Mouse (Mus musculus) stomach, embryonic 16.5 days (tissue): ENCODE results near the gene Vmn1r222. TPM values are rescaled to one million over a fixed set of nuclear protein-coding genes. Genes with fewer than 3 reads are reported as not detected.
"Not testable (repeated sequence)": the region's sequence is repeated elsewhere in the genome, so short reads cannot be mapped to it uniquely, and the experiment has no call there.

Source experiments
- ATAC-seq: fragments of 200-750 bp; cut with Nextera tagmentation; 2 replicates; pipeline ENCODE4 v1.8.0; 2017; ENCODE audit warnings: moderate number of reproducible peaks, moderate TSS enrichment; ENCODE audit not compliant: insufficient read depth, low FRiP score
- H3K27ac ChIP-seq: fragments of 300-500 bp; sonication (generic); 2 replicates; pipeline ENCODE4 v1.5.1; 2014; ENCODE audit warnings: low read length
- H3K27me3 ChIP-seq: fragments of 300-500 bp; sonication (generic); 2 replicates; pipeline ENCODE4 v1.6.1; 2014; ENCODE audit warnings: low read length, control low read depth, mixed read lengths; ENCODE audit not compliant: control insufficient read depth, insufficient read depth
- H3K36me3 ChIP-seq: fragments of 300-500 bp; sonication (generic); 2 replicates; pipeline ENCODE4 v1.6.1; 2014; ENCODE audit warnings: low read length; ENCODE audit not compliant: control insufficient read depth, insufficient read depth
- H3K4me1 ChIP-seq: fragments of 300-500 bp; sonication (generic); 2 replicates; pipeline ENCODE4 v1.6.1; 2014; ENCODE audit warnings: low read length, control low read depth, mixed read lengths; ENCODE audit not compliant: control insufficient read depth, insufficient read depth
- H3K4me2 ChIP-seq: fragments of 300-500 bp; sonication (generic); 2 replicates; pipeline ENCODE4 v1.6.1; 2014; ENCODE audit warnings: low read depth, low read length, mixed read lengths
- H3K4me3 ChIP-seq: fragments of 300-500 bp; sonication (generic); replicated peaks from 2 replicates; pipeline ENCODE4 v1.5.1; 2014; ENCODE audit warnings: mild to moderate bottlenecking, low read length
- H3K9ac ChIP-seq: fragments of 300-500 bp; sonication (generic); 2 replicates; pipeline ENCODE4 v1.6.1; 2014; ENCODE audit warnings: low read length
- H3K9me3 ChIP-seq: fragments of 300-500 bp; sonication (generic); replicated peaks from 2 replicates; pipeline ENCODE4 v1.6.1; 2016; ENCODE audit warnings: low read length, control low read depth; ENCODE audit not compliant: control insufficient read depth
- WGBS: fragments of 180-500 bp; shearing (Covaris S2); extraction: QIAGEN DNeasy Blood & Tissue Kit; methylation state at CpG from one replicate; pipeline ENCODE4 v1.1.7; 2014; 5-methylcytosine and 5-hydroxymethylcytosine counted together
- polyA plus RNA-seq: library from polyadenylated mRNA; unstranded; fragments of >200 nt; fragmentation: Nextera tagmentation; extraction: Ambion mirVana; gene quantifications from 2 replicates; pipeline ENCODE4 v1.2.1, GENCODE M21; 2015

Gene Vmn1r222
- polyA plus RNA-seq: not detected in 2 replicates

- not testable (repeated sequence) for H3K9ac ChIP-seq, ATAC-seq, H3K4me3 ChIP-seq, H3K9me3 ChIP-seq, H3K27me3 ChIP-seq, H3K36me3 ChIP-seq, H3K4me2 ChIP-seq, H3K27ac ChIP-seq, H3K4me1 ChIP-seq
Measured at GRCm38 (mm10) chr13:23235847-23236246, at the start of gene Vmn1r222. Vmn1r222 (minus strand) TSS chr13:23235947.

- Histone ChIP-seq H3K27me3 (0 out of 2 replicates have a peak, but pooled peaks cover 8% of the 10 kb centered on the region), H3K9ac (0 out of 2 replicates have a peak overlapping the region, but pooled peaks have one; percentile 12), H3K27ac (no peak overlapping the region), H3K4me3 (peak overlapping the region; percentile 47), H3K4me2 (peak overlapping the region; percentile 70), H3K9me3 (no peaks in the 10 kb centered on the region), H3K36me3 (no peaks in the 10 kb centered on the region), H3K4me1 (no peaks in the 10 kb centered on the region)
- ATAC-seq: 0 out of 2 replicates have a peak, but pooled peaks have one; percentile 37
- 6% methylated on average over 22 of the region's 22 CpGs for WGBS
Measured at GRCm38 (mm10) chr13:23285191-23285920, 49.6 kb upstream of the Vmn1r222 start.

GRCm38 (mm10) chr13:23279992-23280391 is 44.2 kb upstream of the Vmn1r222 start:
- H3K4me1 ChIP-seq: no peaks in the 10 kb centered on the region
- H3K9ac ChIP-seq: no peak overlapping the region
- H3K9me3 ChIP-seq: no peaks in the 10 kb centered on the region
- no peak overlapping the region for H3K4me3 ChIP-seq
- 81% methylated on average over 3 of the region's 3 CpGs for WGBS
- H3K27ac ChIP-seq: no peak overlapping the region
- ATAC-seq: no peak
- 0 out of 2 replicates have a peak, but pooled peaks cover 3% of the 10 kb centered on the region for H3K27me3 ChIP-seq
- no peaks in the 10 kb centered on the region for H3K36me3 ChIP-seq
- H3K4me2 ChIP-seq: no peak overlapping the region

- Histone ChIP-seq H3K9me3 (no peaks in the 10 kb centered on the region), H3K4me2 (no peak overlapping the region), H3K27me3 (no peaks in the 10 kb centered on the region), H3K4me3 (no peak overlapping the region), H3K9ac (no peak overlapping the region), H3K36me3 (no peaks in the 10 kb centered on the region), H3K27ac (no peak overlapping the region), H3K4me1 (no peaks in the 10 kb centered on the region)
- WGBS: 87% methylated on average over 4 of the region's 4 CpGs
- no peak for ATAC-seq
Measured at GRCm38 (mm10) chr13:23279576-23279975, 43.8 kb upstream of the Vmn1r222 start.

GRCm38 (mm10) chr13:23270321-23271101 is 34.8 kb upstream of the Vmn1r222 start:
- Histone ChIP-seq H3K4me3 (peak overlapping the region; percentile 28), H3K36me3 (no peaks in the 10 kb centered on the region), H3K27me3 (0 out of 2 replicates have a peak, but pooled peaks cover 4% of the 10 kb centered on the region), H3K4me1 (no peaks in the 10 kb centered on the region), H3K27ac (no peak overlapping the region), H3K4me2 (peak overlapping the region; percentile 46), H3K9me3 (no peaks in the 10 kb centered on the region), H3K9ac (peak overlapping the region; percentile 39; the same call in 1 of the 2 replicates)
- 5% methylated on average over 34 of the region's 34 CpGs for WGBS
- ATAC-seq: no peak

- no peaks in the 10 kb centered on the region for H3K4me1 ChIP-seq
Measured at GRCm38 (mm10) chr13:23269681-23270080, 33.9 kb upstream of the Vmn1r222 start.

GRCm38 (mm10) chr13:23269127-23269526 is 33.4 kb upstream of the Vmn1r222 start:
- not testable (repeated sequence) for ATAC-seq, H3K36me3 ChIP-seq, H3K4me3 ChIP-seq, H3K4me2 ChIP-seq, H3K4me1 ChIP-seq, H3K9me3 ChIP-seq, H3K9ac ChIP-seq, H3K27ac ChIP-seq, H3K27me3 ChIP-seq
- WGBS: 42% methylated on average over 4 of the region's 4 CpGs

More at GRCm38 (mm10) chr13:23269681-23270080, 33.9 kb upstream of the Vmn1r222 start:
- Histone ChIP-seq H3K36me3 (no peaks in the 10 kb centered on the region), H3K27me3 (0 out of 2 replicates have a peak, but pooled peaks cover 4% of the 10 kb centered on the region), H3K9me3 (no peaks in the 10 kb centered on the region), H3K9ac (no peak overlapping the region), H3K27ac (no peak overlapping the region), H3K4me3 (peak overlapping the region; percentile 28), H3K4me2 (peak overlapping the region; percentile 46)
- no peak for ATAC-seq
- WGBS: 24% methylated on average over 11 of the region's 11 CpGs

- not testable (repeated sequence) for H3K4me3 ChIP-seq, H3K27me3 ChIP-seq, H3K4me2 ChIP-seq, H3K27ac ChIP-seq, H3K4me1 ChIP-seq, H3K36me3 ChIP-seq, ATAC-seq, H3K9me3 ChIP-seq, H3K9ac ChIP-seq
- WGBS: 57% methylated on average over 3 of the region's 3 CpGs
Measured at GRCm38 (mm10) chr13:23268606-23269005, 32.9 kb upstream of the Vmn1r222 start.

- H3K4me1 ChIP-seq: no peaks in the 10 kb centered on the region
- no peak overlapping the region for H3K4me2 ChIP-seq
- H3K9ac ChIP-seq: no peak overlapping the region
- H3K9me3 ChIP-seq: no peaks in the 10 kb centered on the region; the same call in 1 of the 2 replicates
- H3K4me3 ChIP-seq: no peak overlapping the region
- no peaks in the 10 kb centered on the region for H3K36me3 ChIP-seq
- no peaks in the 10 kb centered on the region for H3K27me3 ChIP-seq
- ATAC-seq: no peak
- 92% methylated on average over 2 of the region's 2 CpGs for WGBS
- H3K27ac ChIP-seq: no peak overlapping the region
Measured at GRCm38 (mm10) chr13:23258546-23259048, 22.9 kb upstream of the Vmn1r222 start.
